Mouse (Mus musculus): Measurements from ENCODE around the gene Zfp771. TPM values are rescaled to one million over a fixed set of nuclear protein-coding genes. Genes with fewer than 3 reads are reported as not detected.

Gene Zfp771
- total RNA-seq (2022): 10 to 100 TPM; 32.9 to 46.1 (median 39.7) TPM

DNA sequence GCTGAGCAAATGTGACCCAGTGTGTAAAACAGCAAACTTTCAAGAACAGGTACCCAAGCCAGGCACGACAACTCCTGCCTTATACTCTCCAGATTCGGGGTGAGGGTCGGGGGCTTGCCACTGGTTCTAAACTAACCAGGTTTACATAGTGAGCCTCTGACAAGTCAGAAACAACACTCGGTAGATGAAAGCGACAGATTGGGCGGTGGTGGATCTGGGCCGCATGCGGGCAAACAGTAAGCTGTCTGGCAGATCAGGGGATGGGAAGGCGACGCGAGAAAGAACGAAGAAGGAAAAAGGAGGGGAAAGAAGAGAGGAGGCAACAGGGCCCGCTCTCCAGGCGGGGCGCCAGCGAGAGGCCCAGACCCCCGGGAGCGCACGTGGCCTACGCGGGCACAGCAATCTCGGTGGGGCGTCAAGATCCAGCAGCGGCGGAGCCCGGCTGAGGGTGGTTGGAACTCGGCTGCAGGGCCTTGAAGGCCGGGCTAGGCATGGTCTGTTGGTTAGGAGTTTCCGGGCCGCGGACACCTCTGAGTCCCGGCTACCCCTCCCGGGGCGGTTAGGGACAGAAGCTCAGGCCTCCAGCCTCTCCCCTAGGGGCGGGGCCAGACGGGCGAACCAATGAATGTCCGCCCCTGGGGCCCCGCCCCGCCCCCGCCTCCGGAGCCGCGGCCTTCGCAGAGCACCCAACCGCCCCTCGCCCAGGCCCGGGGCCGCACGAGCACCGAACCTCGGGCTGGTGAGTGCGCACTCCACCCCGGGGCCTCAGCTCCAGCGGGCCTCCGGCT, at the start of gene Zfp771:
TSS of gene Zfp771 (plus strand) at position 405 of the 788 bp plus-strand sequence.
- DNase-seq: peak; percentile 94

GRCm38 (mm10) chr7:127194633-127195029, 49.4 kb upstream of the Zfp771 start:
- no peak for DNase-seq

DNA sequence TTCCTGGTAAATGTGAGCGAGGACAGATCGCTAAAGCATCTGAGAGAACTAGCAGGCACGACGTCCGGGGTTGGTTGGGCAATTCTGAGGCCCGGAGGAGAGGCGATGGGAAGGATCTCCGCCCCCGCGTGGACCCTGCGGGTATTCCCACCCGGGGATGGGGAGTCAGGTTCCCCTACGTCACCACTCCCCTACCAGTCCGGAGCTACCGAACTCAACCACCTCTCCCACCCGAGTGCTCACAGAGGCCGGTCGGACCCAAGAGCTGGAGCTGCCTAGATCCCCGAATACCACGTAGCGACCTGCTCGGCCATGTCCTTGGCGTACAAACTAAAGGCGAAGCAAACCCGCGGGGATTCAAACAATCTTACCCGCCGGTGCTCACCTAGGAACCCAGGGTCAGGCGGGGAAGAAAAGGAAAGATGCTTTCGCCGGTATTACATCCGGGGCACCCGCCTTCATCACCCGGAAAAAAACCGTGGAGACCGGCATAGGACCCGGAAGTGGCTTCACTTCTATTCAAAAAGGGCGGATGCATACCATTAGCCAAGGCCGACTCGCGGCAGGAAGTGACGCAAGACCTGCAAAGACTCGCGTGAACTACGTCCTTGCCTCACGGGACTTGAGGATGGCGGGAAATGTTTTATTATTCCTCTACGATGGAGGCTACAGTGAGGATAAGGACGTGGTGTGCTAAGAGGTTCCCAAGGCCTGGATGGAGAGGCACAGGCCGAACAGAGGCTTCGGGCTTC, 48.4 kb upstream of the Zfp771 start, which contains the start of gene Cd2bp2:
TSS of gene Cd2bp2 (minus strand) at position 507 of the 752 bp plus-strand sequence.
- peak; percentile 96 for DNase-seq

DNA sequence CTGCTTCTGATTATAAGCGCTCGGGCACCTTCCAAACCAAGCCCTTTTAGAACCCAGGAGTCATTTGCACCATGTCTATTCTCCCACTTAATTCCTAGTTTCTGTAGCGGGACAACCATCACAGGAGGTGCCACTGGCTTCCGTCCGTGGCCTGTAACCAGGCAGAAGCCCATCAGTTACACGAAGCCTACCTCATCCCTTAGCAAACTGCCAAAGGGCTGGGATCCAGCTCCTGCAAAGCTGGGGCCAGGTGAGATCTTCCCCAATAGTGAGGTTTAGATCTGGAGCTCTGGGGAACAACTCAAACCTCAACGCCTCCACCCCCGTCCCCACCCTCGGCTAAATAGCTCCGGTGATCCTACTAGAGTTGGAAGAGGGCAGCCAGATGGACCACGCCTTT, 47.6 kb upstream of the Zfp771 start:
- DNase-seq: no peak

- no peak for DNase-seq
These were observed 37.5 kb upstream of the Zfp771 start for GRCm38 (mm10) chr7:127206606-127207005.

- no peak for DNase-seq
These were observed 36.4 kb upstream of the Zfp771 start for GRCm38 (mm10) chr7:127207374-127208294.

DNA sequence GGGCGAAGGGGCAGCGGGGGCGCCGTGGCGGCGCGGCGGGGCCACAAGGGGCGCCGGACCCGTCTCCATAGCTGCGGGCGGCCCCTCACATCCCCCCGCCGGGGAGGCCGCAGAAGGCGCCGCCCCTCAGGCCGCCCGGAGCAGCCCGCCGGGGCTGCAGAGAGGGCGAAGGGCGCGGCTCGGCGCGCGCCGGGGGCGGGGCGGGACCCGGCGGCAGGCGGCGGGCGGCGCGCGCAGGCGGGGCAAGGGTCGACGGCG, 35.9 kb upstream of the Zfp771 start, which contains the start of gene Tbc1d10b:
TSS of gene Tbc1d10b (minus strand) at position 174 of the 258 bp plus-strand sequence.
- no peak for DNase-seq

DNA sequence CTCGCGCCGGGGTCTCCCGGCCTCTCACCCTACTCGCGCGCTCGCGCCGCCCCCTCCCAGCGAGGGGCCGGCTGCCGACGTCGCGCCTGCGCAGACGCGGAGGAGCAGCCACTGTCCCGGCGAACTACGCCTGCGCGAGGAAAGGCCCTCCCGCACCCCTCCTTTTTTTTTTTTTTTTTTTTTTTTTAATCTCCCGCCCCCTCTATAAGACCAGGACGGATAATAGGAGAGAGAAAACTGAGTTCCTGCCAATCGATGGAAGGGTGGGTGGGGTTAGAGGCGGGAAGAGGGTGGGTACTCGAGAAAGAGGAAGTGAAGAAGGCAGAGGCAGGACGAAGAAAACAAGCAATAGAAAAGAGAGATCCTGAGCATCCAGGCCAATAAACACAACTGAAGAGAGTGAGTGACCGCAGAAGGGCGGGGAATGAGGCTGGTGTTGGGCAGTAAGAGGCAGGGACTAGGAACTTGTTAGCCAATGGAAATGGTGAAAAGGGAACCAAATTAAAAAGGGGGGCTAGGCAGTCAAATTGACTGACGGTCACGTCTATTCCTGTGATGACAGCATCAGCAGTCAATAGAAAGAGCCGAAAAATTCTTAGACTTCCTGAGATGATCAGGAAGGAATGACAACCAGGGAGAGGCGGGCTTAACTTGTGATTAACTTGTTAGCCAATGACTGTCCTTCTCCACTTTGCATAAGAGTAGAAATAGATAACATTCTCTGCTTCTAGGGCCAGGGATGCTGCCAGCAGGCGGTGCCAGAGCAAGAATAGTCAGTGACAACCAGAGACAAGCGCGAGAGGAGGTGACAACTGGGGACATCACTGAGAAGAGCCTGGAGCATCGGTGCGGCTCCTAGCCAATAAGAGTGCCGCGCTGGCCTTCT, 35.3 kb upstream of the Zfp771 start, which contains the start of gene Mylpf:
TSS of gene Mylpf (plus strand) at position 338 of the 886 bp plus-strand sequence.
- peak; percentile 96 for DNase-seq

DNA sequence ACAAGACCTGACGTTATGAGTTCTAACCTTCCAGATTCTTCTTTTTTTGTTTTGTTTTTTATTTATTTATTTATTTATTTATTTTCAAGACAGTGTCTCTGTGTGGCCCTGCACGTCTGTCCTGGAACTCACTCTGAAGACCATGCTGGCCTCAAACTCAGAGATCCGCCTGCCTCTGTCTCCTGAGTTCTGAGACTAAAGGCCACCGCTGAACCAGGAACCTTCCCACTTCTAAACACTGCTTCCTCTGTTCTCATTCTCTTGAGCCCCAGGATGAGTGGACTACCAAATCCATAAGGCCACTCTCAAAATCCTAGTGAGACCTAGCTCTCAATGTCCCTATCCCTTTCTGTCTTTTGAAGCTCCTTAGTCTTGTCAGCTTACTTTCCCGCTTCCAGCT, 34.2 kb upstream of the Zfp771 start:
- no peak for DNase-seq

DNA sequence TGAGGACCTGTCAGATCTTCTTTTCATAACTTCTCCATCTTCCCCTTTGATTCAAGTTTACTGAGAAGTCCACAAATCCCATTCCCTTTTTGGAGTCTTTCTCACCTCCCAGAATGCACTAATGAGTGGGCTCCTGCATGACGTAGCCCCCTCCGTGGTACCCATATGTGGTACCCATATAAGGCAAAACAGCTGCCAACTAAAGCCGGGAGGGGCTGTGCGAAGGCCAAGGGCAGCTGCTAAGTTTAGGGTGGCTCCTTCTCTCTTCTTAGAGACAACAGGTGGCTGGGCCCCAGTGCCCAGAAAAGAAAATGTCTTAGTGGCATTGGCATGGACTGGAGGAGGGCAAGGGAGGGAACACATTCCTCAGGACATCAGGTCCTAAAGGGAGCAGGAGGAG, 33.8 kb upstream of the Zfp771 start:
- no peak for DNase-seq

GRCm38 (mm10) chr7:127211014-127211745, 32.9 kb upstream of the Zfp771 start:
- DNase-seq: no peak

DNA sequence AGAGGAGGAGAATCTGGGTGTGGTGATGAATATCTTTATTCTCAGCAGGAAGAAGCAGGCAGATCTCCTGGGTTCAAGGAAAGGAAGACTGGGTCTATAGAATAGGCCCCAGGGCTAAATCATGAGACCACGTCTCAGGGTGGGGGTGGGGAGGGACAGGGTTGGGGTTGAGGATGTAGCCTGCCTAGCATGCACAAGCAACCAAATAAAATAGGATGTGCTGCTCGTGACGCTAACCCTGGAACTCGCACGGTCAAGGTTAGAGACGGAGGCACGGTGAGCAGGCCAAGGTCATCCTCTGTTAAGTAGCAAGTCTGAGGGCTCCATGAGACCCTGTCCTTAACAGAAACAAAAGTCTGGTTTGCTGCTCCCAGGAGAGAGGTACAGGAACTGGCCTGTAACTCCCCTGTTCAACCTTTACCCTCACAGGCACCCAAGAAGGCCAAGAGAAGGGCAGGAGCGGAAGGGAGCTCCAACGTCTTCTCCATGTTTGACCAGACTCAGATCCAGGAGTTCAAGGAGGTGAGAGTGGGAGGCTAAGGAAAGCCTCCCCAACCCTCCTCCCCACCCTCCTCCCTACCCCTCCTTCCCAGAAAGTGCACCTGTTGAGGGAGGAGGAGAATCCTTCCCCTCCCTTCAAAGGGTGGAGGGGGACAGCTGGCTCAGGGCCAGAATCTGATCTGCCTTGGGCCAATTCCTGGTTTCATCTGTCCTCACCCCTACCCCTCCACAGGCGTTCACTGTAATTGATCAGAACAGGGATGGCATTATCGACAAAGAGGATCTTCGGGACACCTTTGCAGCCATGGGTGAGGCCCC, 31.4 kb upstream of the Zfp771 start:
- no peak for DNase-seq

DNA sequence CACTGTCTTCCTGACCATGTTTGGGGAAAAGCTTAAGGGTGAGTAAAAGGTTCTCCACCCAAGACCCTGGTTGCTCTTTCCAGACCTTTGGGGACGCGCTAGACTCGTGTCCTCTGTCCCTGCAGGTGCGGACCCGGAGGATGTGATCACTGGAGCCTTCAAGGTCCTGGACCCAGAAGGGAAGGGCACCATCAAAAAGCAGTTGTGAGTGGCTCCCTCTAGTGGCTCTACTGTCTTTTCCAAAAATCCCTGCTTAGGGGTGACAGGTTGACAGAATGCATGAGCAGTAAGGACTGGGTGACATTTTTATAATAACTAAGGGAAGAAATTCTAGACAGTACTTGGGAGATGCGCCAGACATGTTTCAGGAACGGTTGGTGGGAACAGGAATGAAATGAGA, 30.6 kb upstream of the Zfp771 start:
- no peak for DNase-seq

DNA sequence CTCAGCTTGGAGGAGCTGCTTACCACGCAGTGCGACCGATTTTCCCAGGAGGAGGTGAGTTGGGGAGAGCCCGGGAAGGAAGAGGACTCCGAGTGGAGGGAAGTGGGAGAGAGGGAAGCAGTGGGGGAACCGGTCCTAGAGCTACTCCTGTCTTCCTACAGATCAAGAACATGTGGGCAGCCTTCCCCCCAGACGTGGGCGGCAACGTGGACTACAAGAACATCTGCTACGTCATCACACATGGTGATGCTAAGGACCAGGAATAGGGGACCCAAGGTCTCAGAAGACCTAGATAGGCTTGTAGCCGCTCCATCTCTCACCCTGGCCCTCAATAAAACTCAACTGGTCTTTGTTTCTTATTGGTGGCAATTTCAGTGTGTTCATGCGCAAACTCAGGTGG, 30.1 kb upstream of the Zfp771 start:
- DNase-seq: no peak

GRCm38 (mm10) chr7:127214521-127214920, 29.6 kb upstream of the Zfp771 start:
- no peak for DNase-seq

DNA sequence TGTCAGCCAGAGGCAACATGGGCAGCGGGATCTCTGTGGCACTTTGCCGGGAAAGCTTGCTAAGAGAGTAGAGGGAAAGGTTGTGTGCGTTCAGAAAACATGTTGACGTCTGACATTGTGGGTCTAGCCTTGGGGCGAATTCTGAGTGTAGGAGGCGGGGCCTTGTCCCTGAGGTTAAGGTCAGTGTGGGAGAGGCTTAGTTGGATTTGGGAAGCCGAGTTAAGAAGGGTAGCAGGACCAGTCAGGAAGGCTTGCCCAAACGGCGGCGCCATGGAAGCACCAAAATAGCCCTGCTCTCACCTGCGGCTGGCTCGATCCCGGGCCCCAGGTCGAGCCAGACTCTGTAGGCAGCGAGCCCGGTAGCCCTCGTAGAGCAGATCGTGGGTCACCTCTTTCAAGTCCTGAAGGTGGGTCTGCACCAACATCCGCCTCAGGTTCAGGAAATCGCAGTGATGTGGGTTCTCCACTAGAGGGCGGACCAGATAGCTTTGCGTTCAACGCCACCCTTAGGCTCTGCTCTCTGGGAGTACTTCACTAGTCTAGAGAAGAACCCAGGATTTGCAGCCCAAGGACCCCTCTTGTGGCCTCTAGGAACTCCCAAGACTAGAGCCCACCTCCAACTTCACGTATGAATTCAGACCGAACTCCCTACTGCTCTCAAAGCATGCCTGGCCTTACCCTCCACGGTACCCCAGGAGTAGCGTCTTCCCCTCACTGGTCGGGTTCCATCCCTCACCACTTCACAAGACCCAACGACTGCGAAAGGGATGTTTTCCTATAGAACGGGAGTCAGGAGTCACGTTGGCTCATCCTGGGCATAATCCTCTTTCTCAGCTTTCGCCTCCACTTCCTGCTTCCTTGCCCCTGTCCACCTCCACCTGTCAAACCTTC, 28.8 kb upstream of the Zfp771 start:
- no peak for DNase-seq

- no peak for DNase-seq
These were observed 27.8 kb upstream of the Zfp771 start for GRCm38 (mm10) chr7:127216307-127216706.

GRCm38 (mm10) chr7:127217475-127217874, 26.6 kb upstream of the Zfp771 start:
- no peak for DNase-seq
